Comparison of ENCODE assay signal across 8 mouse cellular contexts in genomic region chr9:57259736-57260135, GRCm38 (mm10). TPM values are rescaled to one million over a fixed set of nuclear protein-coding genes. Genes with fewer than 3 reads are reported as not detected.
DNase-seq lines count a peak whose midpoint lies in the region; ATAC-seq lines count a peak whose summit lies in the region.

No protein-coding gene starts in this region.

- H3K4me3 ChIP-seq in hindbrain, embryonic 13.5 days = no peak overlapping the region

- WGBS in hindbrain, embryonic 13.5 days = 7% methylated on average over 3 of the region's 3 CpGs

- no peaks in the 10 kb centered on the region for H3K9me3 ChIP-seq in hindbrain, embryonic 13.5 days

- H3K27ac ChIP-seq in hindbrain, embryonic 13.5 days = no peak overlapping the region

- H3K36me3 ChIP-seq in hindbrain, embryonic 13.5 days = peaks cover 13% of the 10 kb centered on the region

- H3K9ac ChIP-seq in hindbrain, embryonic 13.5 days = no peak overlapping the region

- DNase-seq in MN1 (ENCODE audit: low spot score) = peak; percentile 94
- DNase-seq in c-Kit-positive CD71-positive TER-119-positive erythroid progenitor cells, embryonic 14.5 days (ENCODE audit: low spot score) = peak; percentile 92
- peak; percentile 72 to 83 for DNase-seq in frontal cortex, postnatal 10 days (ENCODE audit: low spot score in 2 of 2)
- peak; percentile 91 to 94 for DNase-seq in layer of hippocampus, postnatal 10 days (ENCODE audit: low spot score in 2 of 2)
- peak; percentile 96 for DNase-seq in lung, postnatal 10 days
- DNase-seq in right cerebral cortex, adult 18-20 months = peak; percentile 83
- DNase-seq in urinary bladder, adult 18-20 months (ENCODE audit: low spot score in 2 of 2) = peak; percentile 85 to 86

- H3K4me1 ChIP-seq in hindbrain, embryonic 13.5 days (replicated peaks) = peaks cover 22% of the 10 kb centered on the region

- no peak overlapping the region for H3K4me2 ChIP-seq in hindbrain, embryonic 13.5 days

- ATAC-seq in hindbrain, embryonic 13.5 days (ENCODE audit: low FRiP score) = peak; percentile 25; the same call in 1 of the 2 replicates

- peaks cover 35% of the 10 kb centered on the region for H3K27me3 ChIP-seq in hindbrain, embryonic 13.5 days

RNA-seq across cellular contexts. Expression of gene 1700017B05Rik, which starts 2.7 kb away (rescaled TPM):
- polyA plus RNA-seq in hindbrain, embryonic 13.5 days (2015; fragmentation: Nextera tagmentation; extraction: Ambion mirVana) = 3.8 and 5.4 TPM in 2 replicates
- 10 to 100 TPM; 22.5 to 26.7 TPM for total RNA-seq in layer of hippocampus, postnatal 10 days (2021)

RNA-seq across cellular contexts. Expression of gene Trcg1, which starts 23.4 kb away (rescaled TPM):
- not detected in 2 replicates for polyA plus RNA-seq in hindbrain, embryonic 13.5 days (2015; fragmentation: Nextera tagmentation; extraction: Ambion mirVana)
- total RNA-seq in layer of hippocampus, postnatal 10 days (2021) = not detected
